Mouse (Mus musculus) spleen, postnatal 14 days (tissue): ENCODE measurements around the gene 2810459M11Rik.
A peak's percentile ranks its signal among the peaks of the same experiment; 100 is the strongest.

Experiments
- DNase-seq, 2 experiments: peaks; one replicate each; pipeline ENCODE4 v3.0.0; 2021 to 2022; ENCODE audit warnings: low spot score in 2 of 2

The 2810459M11Rik gene

GRCm38 (mm10) chr1:86053198-86053921 lies 7.7 kb downstream of the 2810459M11Rik start:
- DNase-seq = no peak

- DNase-seq = no peak
Measured at GRCm38 (mm10) chr1:86054943-86055342, 9.3 kb downstream of the 2810459M11Rik start.

DNA sequence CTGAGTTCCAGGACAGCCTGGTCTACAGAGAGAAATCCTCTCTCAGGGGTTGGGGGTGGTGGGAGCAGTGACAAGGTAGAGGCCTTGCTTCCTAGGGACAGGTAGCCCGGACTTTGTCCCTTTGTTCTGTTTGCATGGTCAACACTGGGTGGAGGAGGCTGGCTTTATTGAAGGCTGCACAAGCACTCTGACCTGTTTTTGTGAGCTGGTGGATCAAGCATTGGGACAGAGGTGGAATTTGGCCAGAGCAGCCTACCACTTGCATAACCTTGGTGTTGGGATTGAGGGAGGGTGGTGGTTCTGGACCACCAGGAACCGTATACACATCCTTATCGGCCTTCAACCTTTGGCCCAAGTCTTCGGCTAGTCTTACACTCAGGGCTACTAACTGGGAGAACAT lies 10.6 kb downstream of the 2810459M11Rik start:
- DNase-seq = no peak

DNA sequence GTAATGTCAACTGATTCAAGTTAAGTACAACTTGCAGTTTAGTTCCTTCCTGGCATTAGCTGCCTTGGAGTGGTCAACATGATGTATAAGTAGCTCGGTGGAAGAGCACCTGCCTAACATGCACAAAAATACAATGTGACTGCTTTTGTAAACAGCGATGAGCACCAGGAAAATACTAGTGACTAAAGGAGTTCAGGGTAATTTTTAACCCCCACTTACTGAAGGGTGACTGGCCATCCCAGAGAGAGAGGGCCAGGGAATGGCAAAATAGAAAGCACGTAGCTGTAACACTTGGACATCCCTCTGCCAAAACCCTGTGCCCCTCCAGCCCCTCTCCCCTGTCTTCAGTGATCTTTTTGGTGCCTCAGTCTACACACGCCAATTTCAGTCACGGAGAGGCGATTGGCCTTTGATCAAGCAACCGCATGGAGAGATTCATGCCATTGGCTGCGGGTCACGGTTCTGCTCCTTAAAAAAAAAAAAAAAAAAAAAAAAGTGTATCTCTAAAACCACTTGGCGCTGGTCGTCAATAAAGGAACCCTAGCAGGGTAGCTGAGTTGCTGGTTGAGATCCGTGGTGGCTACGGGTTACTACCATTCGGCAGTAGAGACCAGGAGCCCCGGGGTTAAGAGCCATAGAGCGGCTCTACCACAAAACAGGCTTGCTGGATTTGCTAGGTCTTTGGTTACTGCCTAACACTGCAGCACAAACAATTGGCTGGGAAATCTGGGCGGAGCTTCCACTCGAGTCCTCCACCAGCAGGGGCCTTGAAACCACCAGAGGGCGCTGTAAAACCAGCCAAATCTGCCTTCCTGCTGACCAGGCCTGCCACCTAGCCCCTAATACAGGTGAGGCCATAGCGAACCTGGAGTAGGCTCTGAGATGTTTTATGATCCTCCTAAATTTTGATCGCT lies 13.4 kb downstream of the 2810459M11Rik start:
- peak; percentile 75 to 87 for DNase-seq

GRCm38 (mm10) chr1:86062523-86062922 lies 16.9 kb downstream of the 2810459M11Rik start:
- no peak for DNase-seq

- peak; percentile 83 to 90 for DNase-seq
Measured at GRCm38 (mm10) chr1:86064271-86064991, 18.8 kb downstream of the 2810459M11Rik start, which contains the start of gene Psmd1. TSS of gene Psmd1 (plus strand) at chr1:86064387.

DNA sequence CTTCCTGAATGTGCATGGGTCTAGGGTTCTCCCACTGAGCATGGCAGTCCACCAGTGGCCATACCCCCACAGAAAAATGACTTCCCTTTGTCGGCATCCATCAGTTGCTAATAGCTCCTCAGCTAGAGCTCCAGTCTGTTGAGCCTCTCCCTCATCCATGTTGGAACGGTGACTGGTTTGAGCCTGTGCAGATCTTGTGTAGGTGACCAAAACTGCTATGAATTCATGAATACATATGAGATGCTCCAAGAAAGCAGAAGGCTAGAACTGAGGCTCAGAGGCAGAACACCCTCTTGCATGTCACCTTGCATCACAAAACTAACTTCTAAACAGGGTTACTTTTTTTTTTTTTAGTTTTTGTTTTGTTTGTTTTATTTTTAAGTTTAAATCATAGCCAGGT lies 30.9 kb downstream of the 2810459M11Rik start:
- DNase-seq = no peak

- DNase-seq = no peak
Measured at GRCm38 (mm10) chr1:86094413-86094812, 48.8 kb downstream of the 2810459M11Rik start.

DNA sequence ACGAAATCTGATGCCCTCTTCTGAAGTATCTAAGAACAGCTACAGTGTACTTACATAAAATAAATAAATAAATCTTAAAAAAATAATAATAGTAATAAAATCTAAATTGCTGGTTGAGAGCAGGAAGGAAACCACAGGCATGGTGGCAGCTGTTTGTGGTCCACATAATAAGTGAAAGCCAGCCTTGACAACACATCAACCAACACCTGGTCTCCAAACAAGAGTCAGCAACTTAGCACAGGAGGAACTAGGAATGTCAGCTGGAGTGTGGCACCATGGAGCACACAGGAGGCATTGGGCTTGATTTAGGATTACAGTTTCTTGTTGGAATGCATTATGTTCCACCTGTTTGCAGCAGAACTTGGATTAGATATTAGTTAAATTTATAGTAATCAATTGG lies 59.4 kb downstream of the 2810459M11Rik start:
- no peak for DNase-seq
